Mouse (Mus musculus) large intestine, adult 2 months (tissue): ENCODE results near the gene Atp10a. TPM values are rescaled to one million over a fixed set of nuclear protein-coding genes. Genes with fewer than 3 reads are reported as not detected.

Experiments used
- DNase-seq: peaks from one replicate; pipeline ENCODE4 v3.0.0-alpha.2; 2012; ENCODE audit warnings: low read depth, low spot score
- WGBS: fragments of 180-500 bp; shearing (Covaris S2); methylation state at CpG from one replicate; pipeline ENCODE4 v1.1.7; 2018; 5-methylcytosine and 5-hydroxymethylcytosine counted together
- polyA plus RNA-seq: library from polyadenylated mRNA; depleted of rRNA; stranded (reverse); fragments of >200 nt; gene quantifications from 2 replicates; pipeline ENCODE4 v1.2.3, GENCODE M21; 2012; rRNA removed

The Atp10a gene
- 1.5 and 2.7 TPM in 2 replicates for polyA plus RNA-seq

- 87% methylated on average over 6 of the region's 6 CpGs for WGBS
Measured at GRCm38 (mm10) chr7:58655866-58656265, at the start of gene Atp10a. Atp10a (plus strand) TSS chr7:58656166.

DNA sequence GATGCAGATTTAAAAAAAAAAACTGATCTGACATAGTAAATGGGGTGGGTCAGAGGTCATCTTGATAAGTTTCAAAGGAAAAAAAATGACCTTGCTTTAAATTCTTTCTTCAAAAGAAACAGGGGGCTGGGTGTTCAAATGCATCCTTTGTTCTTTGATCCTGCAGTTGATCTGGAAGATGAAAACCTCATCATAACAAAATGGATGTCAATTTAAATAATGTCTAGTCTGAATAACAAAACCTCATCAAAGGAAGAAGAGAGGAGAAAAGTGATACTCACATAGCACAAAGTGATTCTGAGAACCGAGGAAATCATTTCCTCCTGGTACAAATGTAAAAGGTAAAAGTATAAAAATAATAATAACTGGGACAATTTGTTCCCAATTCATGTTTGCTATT lies 37.9 kb upstream of the Atp10a start:
- WGBS, result 38% methylated on average over 1 of the region's 1 CpGs
- DNase-seq, result no peak

More at GRCm38 (mm10) chr7:58655866-58656265, at the start of gene Atp10a:
- no peak for DNase-seq

- DNase-seq, result no peak
- 41% methylated on average over 9 of the region's 9 CpGs for WGBS
Measured at GRCm38 (mm10) chr7:58626305-58627155, 29.4 kb upstream of the Atp10a start.

GRCm38 (mm10) chr7:58627381-58627780 lies 28.6 kb upstream of the Atp10a start:
- WGBS, result 43% methylated on average over 1 of the region's 1 CpGs
- DNase-seq, result no peak

GRCm38 (mm10) chr7:58629233-58629632 lies 26.7 kb upstream of the Atp10a start:
- DNase-seq, result no peak
- 82% methylated on average over 2 of the region's 2 CpGs for WGBS

DNA sequence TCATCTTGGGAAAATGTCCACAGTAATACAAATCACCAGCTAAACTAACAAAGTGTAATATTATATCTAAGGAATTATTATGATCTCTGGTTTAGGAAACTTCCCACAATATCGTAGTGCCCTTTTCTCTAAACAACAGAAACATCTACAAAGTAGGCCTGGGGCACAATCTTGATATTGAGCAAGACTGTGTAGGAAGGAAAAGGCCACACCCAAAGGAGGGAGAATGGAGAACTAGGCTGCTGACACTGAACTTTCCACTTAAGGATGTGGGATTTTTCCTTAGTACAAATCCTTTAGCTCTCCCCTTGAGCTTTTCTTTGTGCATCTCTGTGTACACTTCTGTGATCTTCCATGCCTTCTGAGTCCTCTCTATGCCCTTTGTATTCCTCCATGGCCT lies 22.3 kb upstream of the Atp10a start:
- 65% methylated on average over 1 of the region's 1 CpGs for WGBS
- DNase-seq, result no peak

GRCm38 (mm10) chr7:58639676-58640075 lies 16.3 kb upstream of the Atp10a start:
- no peak for DNase-seq
- WGBS, result 86% methylated on average over 2 of the region's 2 CpGs

DNA sequence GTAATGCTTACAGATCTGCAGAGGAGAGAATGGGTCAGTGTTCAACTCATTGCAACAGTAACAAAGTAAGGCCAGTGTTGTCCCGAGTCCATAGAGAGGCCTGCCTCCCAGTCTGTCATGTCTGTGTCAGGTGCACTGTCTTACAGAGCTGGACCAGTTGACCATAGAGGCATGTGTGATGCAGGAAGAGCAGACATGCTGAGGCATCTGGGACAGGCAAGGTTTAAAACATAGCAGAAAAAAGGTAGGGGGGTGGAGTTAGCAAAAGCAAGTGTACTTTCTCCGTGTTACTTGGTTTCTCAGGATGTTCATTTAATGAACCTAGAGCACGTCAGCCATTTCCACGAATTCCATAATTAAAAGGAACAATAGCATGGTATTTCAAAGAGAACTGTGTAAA lies 15.5 kb upstream of the Atp10a start:
- no peak for DNase-seq
- WGBS, result 81% methylated on average over 4 of the region's 4 CpGs

GRCm38 (mm10) chr7:58641916-58642315 lies 14.1 kb upstream of the Atp10a start:
- no peak for DNase-seq

DNA sequence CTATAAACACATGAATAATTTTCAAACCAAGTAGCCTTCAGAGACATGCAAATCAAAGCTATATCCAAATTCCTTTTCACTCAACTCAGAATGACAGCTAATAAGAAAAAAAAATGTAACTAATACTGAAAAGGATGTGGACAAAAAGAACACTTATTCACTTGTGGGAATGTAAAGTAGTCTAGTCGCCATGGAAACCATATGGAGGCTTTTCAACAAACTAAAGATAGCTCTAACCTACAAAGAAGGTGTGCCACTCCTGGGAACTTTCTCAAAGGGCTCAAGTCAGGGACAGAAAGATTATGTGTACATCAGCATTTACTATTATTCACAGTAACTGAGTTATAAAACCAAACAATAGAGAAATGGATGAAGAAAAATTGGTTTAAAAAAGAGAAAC lies 8.6 kb upstream of the Atp10a start:
- 52% methylated on average over 1 of the region's 1 CpGs for WGBS
- DNase-seq, result no peak

More at GRCm38 (mm10) chr7:58641916-58642315, 14.1 kb upstream of the Atp10a start:
- 69% methylated on average over 3 of the region's 3 CpGs for WGBS

DNA sequence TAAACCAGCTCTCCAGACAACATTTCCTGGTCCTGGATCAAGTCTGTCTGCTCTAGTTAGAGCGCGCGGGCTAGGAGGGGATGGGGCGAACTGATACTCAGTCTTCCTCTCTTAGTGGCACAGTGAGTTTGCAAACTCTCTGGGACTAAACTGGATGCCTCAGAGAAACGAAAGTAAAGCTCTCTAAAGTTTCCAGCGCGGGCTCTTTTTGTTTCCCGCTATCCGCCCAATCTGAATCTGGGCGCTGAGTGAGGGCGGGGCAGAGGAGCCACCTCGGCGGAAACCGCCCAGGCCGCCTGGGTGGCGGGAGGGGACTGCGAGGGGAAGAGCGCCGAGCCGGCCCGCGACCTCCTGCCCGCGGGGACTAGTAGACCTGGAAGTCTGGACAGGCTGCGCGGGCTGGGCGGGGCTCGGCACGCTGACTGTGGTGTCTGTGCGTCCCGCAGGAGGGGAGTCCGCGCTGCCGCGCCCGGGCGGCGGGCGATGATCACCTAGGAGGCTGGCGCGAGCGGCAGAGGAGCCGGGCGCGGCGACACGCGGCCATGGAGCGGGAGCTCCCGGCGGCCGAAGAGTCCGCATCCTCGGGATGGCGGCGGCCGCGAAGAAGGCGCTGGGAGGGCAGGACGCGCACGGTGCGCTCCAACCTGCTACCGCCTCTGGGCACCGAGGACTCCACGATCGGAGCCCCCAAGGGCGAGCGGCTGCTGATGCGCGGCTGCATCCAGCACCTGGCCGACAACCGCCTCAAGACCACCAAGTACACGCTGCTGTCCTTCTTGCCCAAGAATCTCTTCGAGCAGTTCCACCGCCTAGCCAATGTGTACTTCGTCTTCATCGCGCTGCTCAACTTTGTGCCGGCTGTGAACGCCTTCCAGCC lies 2.2 kb downstream of the Atp10a start:
- no peak for DNase-seq
- WGBS, result 2% methylated on average over 81 of the region's 81 CpGs

DNA sequence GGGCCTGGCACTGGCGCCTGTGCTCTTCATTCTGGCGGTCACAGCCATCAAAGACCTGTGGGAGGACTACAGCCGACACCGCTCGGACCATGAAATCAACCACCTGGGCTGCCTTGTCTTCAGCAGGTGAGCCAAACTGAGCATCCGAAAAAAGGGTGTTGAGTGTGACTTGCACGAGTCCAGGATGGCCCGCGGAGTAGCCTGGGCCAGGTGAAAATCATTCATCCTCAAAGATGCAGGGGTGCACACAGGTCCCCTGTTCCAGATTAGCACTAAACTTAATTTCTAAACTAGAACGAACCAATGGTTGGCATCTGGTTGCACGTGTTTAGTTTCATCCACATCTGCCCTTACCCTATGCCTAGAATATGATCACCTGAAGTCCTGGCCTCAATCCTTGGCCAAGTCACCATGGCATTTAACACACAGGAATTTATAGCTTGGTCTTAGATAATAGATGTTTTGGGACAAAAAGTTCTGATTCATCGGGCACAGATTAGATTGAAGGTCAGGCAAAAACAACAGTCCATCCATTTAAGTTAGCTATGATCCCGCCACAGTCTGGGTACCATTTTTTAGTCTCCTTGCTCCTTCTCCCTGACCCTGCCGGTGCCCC lies 2.9 kb downstream of the Atp10a start:
- no peak for DNase-seq
- 25% methylated on average over 14 of the region's 14 CpGs for WGBS

- DNase-seq, result no peak
Measured at GRCm38 (mm10) chr7:58660046-58660445, 4.1 kb downstream of the Atp10a start.

DNA sequence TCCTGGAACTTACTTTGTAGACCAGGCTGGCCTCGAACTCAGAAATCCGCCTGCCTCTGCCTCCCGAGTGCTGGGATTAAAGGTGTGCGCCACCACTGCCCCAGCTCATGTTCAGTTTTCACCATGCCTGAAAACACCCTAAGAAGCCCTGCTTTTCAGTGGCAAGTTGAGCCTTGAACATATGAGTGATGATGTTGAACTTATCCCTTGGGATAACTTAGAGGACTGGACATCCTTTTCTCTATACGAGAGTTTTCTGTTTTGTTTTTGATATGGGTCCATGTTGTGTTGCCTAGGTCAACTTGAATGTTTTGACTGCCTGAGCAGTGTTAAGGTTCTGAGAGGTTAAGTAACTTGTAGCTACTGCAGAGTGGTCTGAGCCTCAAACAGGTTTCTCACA lies 4.7 kb downstream of the Atp10a start:
- WGBS, result 91% methylated on average over 5 of the region's 5 CpGs
- DNase-seq, result no peak

DNA sequence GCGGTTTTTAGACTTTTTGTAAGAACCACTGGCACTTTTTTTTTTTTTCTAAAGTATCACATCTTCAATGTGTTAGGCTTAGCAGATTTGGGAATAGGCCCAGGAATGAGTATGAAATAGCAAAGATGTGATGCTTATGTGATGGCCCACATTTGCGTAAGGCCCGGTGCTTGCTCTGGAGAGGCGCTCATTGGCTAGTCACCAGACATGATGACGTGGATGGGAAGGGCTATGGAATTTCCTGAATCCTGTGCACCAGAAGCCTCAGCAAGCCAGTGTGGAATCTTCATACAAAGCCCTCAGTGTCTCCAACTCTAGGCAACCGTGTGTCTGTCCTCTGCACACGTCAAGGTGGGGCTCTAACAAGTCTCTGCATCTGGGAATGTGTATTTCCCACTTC lies 5.1 kb downstream of the Atp10a start:
- DNase-seq, result no peak
- WGBS, result 70% methylated on average over 7 of the region's 7 CpGs

DNA sequence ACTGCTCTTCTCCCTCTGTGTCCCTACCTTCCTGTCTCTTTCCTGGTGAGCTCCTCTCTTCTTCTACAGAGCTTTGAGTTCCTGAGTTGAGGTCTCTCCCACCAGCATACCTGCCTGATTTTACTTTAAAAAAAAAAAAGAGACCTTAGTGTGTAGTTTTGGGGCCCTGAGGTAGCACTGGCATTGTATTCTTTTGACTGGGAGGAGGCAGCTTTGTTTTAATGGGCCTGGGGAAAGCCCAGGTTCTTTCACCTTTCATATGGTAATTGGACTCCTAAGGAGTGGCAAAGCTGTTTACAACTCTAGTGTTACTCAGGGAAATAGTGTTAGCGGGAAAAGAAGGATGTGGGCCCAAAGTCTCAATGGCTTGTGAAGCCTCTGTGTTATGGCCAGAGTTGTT lies 12.7 kb downstream of the Atp10a start:
- DNase-seq, result no peak
- WGBS, result 47% methylated on average over 1 of the region's 1 CpGs

DNA sequence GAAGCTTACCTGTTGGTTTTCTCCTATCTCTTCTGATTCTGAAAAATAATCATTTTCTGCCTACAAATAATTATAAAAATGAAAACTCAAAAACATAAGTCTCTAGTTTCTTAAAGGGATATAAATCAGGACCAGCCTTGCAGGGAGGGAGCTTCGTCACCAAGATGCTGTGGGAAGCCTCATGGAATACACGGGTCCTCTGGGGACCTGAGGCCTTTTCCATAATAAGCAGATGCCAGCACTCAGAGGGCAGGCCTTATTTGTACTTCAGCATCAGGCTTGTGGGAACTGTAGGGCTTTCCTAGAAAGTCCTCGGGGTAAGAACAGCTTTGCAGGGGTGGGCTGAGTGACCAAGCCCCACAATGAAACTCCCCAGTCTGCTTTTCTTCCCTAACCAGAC lies 20.1 kb downstream of the Atp10a start:
- WGBS, result 63% methylated on average over 3 of the region's 3 CpGs
- no peak for DNase-seq

GRCm38 (mm10) chr7:58677111-58677805 lies 21.3 kb downstream of the Atp10a start:
- DNase-seq, result no peak
- 22% methylated on average over 5 of the region's 5 CpGs for WGBS

GRCm38 (mm10) chr7:58685967-58686366 lies 30.0 kb downstream of the Atp10a start:
- DNase-seq, result no peak
- WGBS, result 56% methylated on average over 1 of the region's 1 CpGs

DNA sequence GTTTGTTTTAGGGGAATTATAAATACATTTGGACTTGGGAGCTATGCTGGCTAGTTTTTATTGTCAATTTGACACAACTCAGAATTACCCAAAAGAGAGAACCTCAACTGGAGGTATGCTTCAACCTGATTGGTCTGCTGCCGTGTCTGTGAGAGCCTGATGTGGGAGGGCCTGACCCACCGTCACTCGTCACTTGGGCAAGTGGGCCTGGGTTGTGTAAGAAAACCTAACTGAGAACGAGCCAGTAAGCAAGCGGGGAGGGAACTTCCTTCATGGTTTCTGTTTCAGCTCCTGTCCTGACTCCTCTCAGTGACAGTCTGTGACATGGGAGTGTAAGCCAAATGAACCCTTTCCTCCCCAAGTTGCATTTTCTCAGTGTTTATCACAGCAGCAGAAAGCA lies 30.6 kb downstream of the Atp10a start:
- 60% methylated on average over 5 of the region's 5 CpGs for WGBS
- DNase-seq, result no peak
